ENCODE assay signal across 34 mouse cellular contexts in genomic region chr4:83306879-83307278, GRCm38 (mm10). TPM values are rescaled to one million over a fixed set of nuclear protein-coding genes. Genes with fewer than 3 reads are reported as not detected.
A peak's percentile ranks its signal among the peaks of the same experiment; 100 is the strongest.
DNase-seq lines count a peak whose midpoint lies in the region; ATAC-seq and TF ChIP-seq lines count a peak whose summit lies in the region.
"Had no signal": no experiment of that assay in that cellular context is flagged by ENCODE, and none has a peak within 500 bp of the region (broad histone marks: within the 10 kb centered on the region; RNA-seq: fewer than 3 reads in every experiment).

No protein-coding gene starts in this region.

- no peaks in the 10 kb centered on the region for H3K9me3 ChIP-seq in lung, embryonic 14.5 days (ENCODE audit: low read depth, low read length)
- H3K9me3 ChIP-seq in forebrain, embryonic 11.5 days (ENCODE audit: control insufficient read depth, low read length): no peaks in the 10 kb centered on the region
- H3K9me3 ChIP-seq: embryonic facial prominence, embryonic 13.5 days; forebrain, embryonic 10.5 days; heart, embryonic 13.5 days; hindbrain, embryonic 10.5 days; hindbrain, embryonic 15.5 days; kidney, embryonic 15.5 days; limb, embryonic 13.5 days; midbrain, embryonic 10.5 days; midbrain, embryonic 15.5 days had no signal

- no peak overlapping the region for H3K9ac ChIP-seq in lung, embryonic 14.5 days
- no peak overlapping the region for H3K9ac ChIP-seq in forebrain, embryonic 11.5 days (ENCODE audit: low read length)
- H3K9ac ChIP-seq: embryonic facial prominence, embryonic 13.5 days; heart, embryonic 13.5 days; hindbrain, embryonic 15.5 days; kidney, embryonic 15.5 days; limb, embryonic 13.5 days; midbrain, embryonic 15.5 days had no signal

- WGBS in lung, embryonic 14.5 days: 66% methylated on average over 7 of the region's 7 CpGs
- WGBS in lung, adult 2 months: 74% methylated on average over 7 of the region's 7 CpGs
- 88% methylated on average over 7 of the region's 7 CpGs for WGBS in forebrain, embryonic 11.5 days

- H3K36me3 ChIP-seq in lung, embryonic 14.5 days (ENCODE audit: insufficient read depth): no peaks in the 10 kb centered on the region
- H3K36me3 ChIP-seq in forebrain, embryonic 11.5 days (ENCODE audit: control insufficient read depth, insufficient read depth, low read length): no peaks in the 10 kb centered on the region
- H3K36me3 ChIP-seq: embryonic facial prominence, embryonic 13.5 days; forebrain, embryonic 10.5 days; G1E; heart, embryonic 13.5 days; hindbrain, embryonic 10.5 days; hindbrain, embryonic 15.5 days; kidney, embryonic 15.5 days; limb, embryonic 13.5 days; midbrain, embryonic 10.5 days; midbrain, embryonic 15.5 days had no signal

- peaks cover 14% of the 10 kb centered on the region for H3K4me1 ChIP-seq in lung, embryonic 14.5 days (ENCODE audit: insufficient read depth)
- H3K4me1 ChIP-seq in lung, adult 2 months (ENCODE audit: control insufficient read depth, insufficient read depth, low read length): peaks cover 24% of the 10 kb centered on the region
- no peaks in the 10 kb centered on the region for H3K4me1 ChIP-seq in forebrain, embryonic 11.5 days (replicated peaks; ENCODE audit: control insufficient read depth, insufficient read depth, low read length)

- no peak overlapping the region for H3K4me3 ChIP-seq in lung, embryonic 14.5 days (ENCODE audit: low read depth, low read length)
- no peak overlapping the region for H3K4me3 ChIP-seq in lung, adult 2 months (replicated peaks; ENCODE audit: extremely low read depth, low read depth, low read length)
- H3K4me3 ChIP-seq in forebrain, embryonic 11.5 days (ENCODE audit: low read depth, low read length): no peak overlapping the region
- H3K4me3 ChIP-seq: embryonic facial prominence, embryonic 13.5 days; forebrain, embryonic 10.5 days; gastrocnemius, adult 2 months; heart, embryonic 13.5 days; hindbrain, embryonic 10.5 days; hindbrain, embryonic 15.5 days; kidney, embryonic 15.5 days; left cerebral cortex, adult 2 months; limb, embryonic 13.5 days; midbrain, embryonic 10.5 days; midbrain, embryonic 15.5 days had no signal

- no peaks in the 10 kb centered on the region for H3K27me3 ChIP-seq in lung, embryonic 14.5 days (ENCODE audit: insufficient read depth, low read length)
- H3K27me3 ChIP-seq in forebrain, embryonic 11.5 days (ENCODE audit: control insufficient read depth, insufficient read depth, low read length): no peaks in the 10 kb centered on the region
- H3K27me3 ChIP-seq: CH12.LX; embryonic facial prominence, embryonic 13.5 days; heart, embryonic 13.5 days; hindbrain, embryonic 15.5 days; kidney, embryonic 15.5 days; limb, embryonic 13.5 days; midbrain, embryonic 15.5 days had no signal

- no peak overlapping the region for H3K4me2 ChIP-seq in lung, embryonic 14.5 days
- H3K4me2 ChIP-seq in forebrain, embryonic 11.5 days (ENCODE audit: low read depth, low read length, severe bottlenecking): no peak overlapping the region
- H3K4me2 ChIP-seq: embryonic facial prominence, embryonic 13.5 days; hindbrain, embryonic 15.5 days; kidney, embryonic 15.5 days; limb, embryonic 13.5 days; liver, embryonic 11.5 days; midbrain, embryonic 15.5 days had no signal

- no peak for ATAC-seq in lung, embryonic 14.5 days (ENCODE audit: insufficient read depth)
- ATAC-seq in forebrain, embryonic 11.5 days (replicated peaks; ENCODE audit: low FRiP score): no peak
- ATAC-seq: activated CD4-positive, CD25-positive, alpha-beta regulatory T cell, adult 4 months; forebrain, embryonic 16.5 days; inflammation-experienced regulatory T-cells, adult 6 months; midbrain, embryonic 15.5 days had no signal

- intact Hi-C loops in heart, postnatal 10 days (cut with DNase I): no loop called here

- no peak for TF ChIP-seq CTCF in lung, embryonic 14.5 days (IDR thresholded peaks at IDR 0.05; ENCODE audit: low read depth)
- no peak for TF ChIP-seq CTCF in lung, adult 2 months (IDR thresholded peaks at IDR 0.05; ENCODE audit: insufficient read depth, low read length)

- no peak overlapping the region for H3K27ac ChIP-seq in lung, embryonic 14.5 days (ENCODE audit: low read depth)
- no peak overlapping the region for H3K27ac ChIP-seq in forebrain, embryonic 11.5 days (ENCODE audit: low read depth, low read length)
- H3K27ac ChIP-seq: embryonic facial prominence, embryonic 13.5 days; forebrain, embryonic 10.5 days; heart, embryonic 13.5 days; hindbrain, embryonic 10.5 days; hindbrain, embryonic 15.5 days; left cerebral cortex, adult 2 months; limb, embryonic 13.5 days; midbrain, embryonic 10.5 days; midbrain, embryonic 15.5 days; stomach, postnatal 0 days had no signal

- no peak for TF ChIP-seq POLR2A in lung, adult 2 months (IDR thresholded peaks at IDR 0.05; ENCODE audit: borderline replicate concordance, extremely low read depth, low read depth, low read length)

- peak; percentile 62 for DNase-seq in lung, embryonic 14.5 days
- DNase-seq in lung, adult 2 months: no peak
- peak; percentile 68 for DNase-seq in ES-CJ7 (ENCODE audit: low read depth, low spot score)
- DNase-seq in ZHBTc4 (ENCODE audit: low read depth, low spot score): peak; percentile 65
- no peak for DNase-seq in heart, postnatal 10 days
- DNase-seq in layer of hippocampus, postnatal 36 days: no peak
- DNase-seq in forebrain, embryonic 11.5 days (ENCODE audit: low spot score): no peak
- DNase-seq: adrenal gland, adult 2 months; cerebellum, adult 11 months; cerebellum, adult 9-11 months; gastrocnemius, adult 2 months; heart, postnatal 14 days; kidney, adult 11 months; kidney, postnatal 25 days; right cerebral cortex, postnatal 4 days; thymus, adult 18-20 months; thymus, postnatal 25 days had no signal

RNA-seq across cellular contexts. Expression of gene Ttc39b, which starts 17.2 kb away (rescaled TPM):
- 3.3 and 4.2 TPM in 2 replicates for polyA plus RNA-seq in lung, embryonic 14.5 days (2014; fragmentation: Nextera tagmentation; extraction: Ambion mirVana)
- 4.0 and 7.1 TPM in 2 replicates for polyA plus RNA-seq in lung, adult 2 months (2012; rRNA removed)
- 10 to 100 TPM; 13.9 to 14.5 TPM for total RNA-seq in heart, postnatal 10 days (2021)
- total RNA-seq in layer of hippocampus, postnatal 36 days (2021): 10 to 100 TPM; 34.9 to 36.5 TPM
- 3.4 and 4.0 TPM in 2 replicates for polyA plus RNA-seq in forebrain, embryonic 11.5 days (2014; fragmentation: Nextera tagmentation; extraction: Ambion mirVana)
- polyA plus RNA-seq: G1E had no signal

Comparison
In these comparisons a context has a peak if more than half of its experiments do, and no peak if none do; other contexts are left out.
1. DNase-seq: peak in lung, embryonic 14.5 days (single experiment), ES-CJ7 (single experiment) and ZHBTc4 (single experiment); none in lung, adult 2 months (single experiment), heart, postnatal 10 days (0 of 2), layer of hippocampus, postnatal 36 days (0 of 2) and forebrain, embryonic 11.5 days (single experiment).